Mouse (Mus musculus): Measurements from ENCODE around the gene Psg18. TPM values are rescaled to one million over a fixed set of nuclear protein-coding genes. Genes with fewer than 3 reads are reported as not detected.
"Not testable (repeated sequence)": the region's sequence is repeated elsewhere in the genome, so short reads cannot be mapped to it uniquely, and the experiment has no call there.

Gene Psg18
- total RNA-seq (2015) = not detected in 2 replicates
- total RNA-seq (2017) = not detected in 2 replicates

- ATAC-seq (replicated peaks; ENCODE audit: poor library complexity) = not testable (repeated sequence)
Observed at GRCm38 (mm10) chr7:18354909-18355308, at the start of gene Psg18. Gene Psg18, minus strand, starts transcription at chr7:18355009.

- ATAC-seq (replicated peaks; ENCODE audit: poor library complexity) = no peak
Observed at GRCm38 (mm10) chr7:18403407-18403806, 48.6 kb upstream of the Psg18 start.

GRCm38 (mm10) chr7:18402527-18403237 is 47.9 kb upstream of the Psg18 start:
- ATAC-seq (replicated peaks; ENCODE audit: poor library complexity) = no peak

- ATAC-seq (replicated peaks; ENCODE audit: poor library complexity) = not testable (repeated sequence)
Observed at GRCm38 (mm10) chr7:18391483-18391882, 36.7 kb upstream of the Psg18 start.

- no peak for ATAC-seq (replicated peaks; ENCODE audit: poor library complexity)
Observed at GRCm38 (mm10) chr7:18378295-18378694, 23.5 kb upstream of the Psg18 start.

GRCm38 (mm10) chr7:18335411-18335810 is 19.4 kb downstream of the Psg18 start:
- ATAC-seq (replicated peaks; ENCODE audit: poor library complexity) = not testable (repeated sequence)

Other genes starting within 250 kb of the Psg18 start
- not detected in 2 replicates for gene Igfl3, start 178.5 kb downstream of the Psg18 start, total RNA-seq (2015)
- gene Igfl3, start 178.5 kb downstream of the Psg18 start, total RNA-seq (2017) = not detected in 2 replicates
- gene Mill1, start 109.7 kb downstream of the Psg18 start, total RNA-seq (2015) = not detected in 2 replicates
- not detected in 2 replicates for gene Mill1, start 109.7 kb downstream of the Psg18 start, total RNA-seq (2017)
- gene Psg28, start 77.0 kb upstream of the Psg18 start, total RNA-seq (2015) = not detected in 2 replicates
- gene Psg28, start 77.0 kb upstream of the Psg18 start, total RNA-seq (2017) = not detected in 2 replicates
- not detected in 2 replicates for gene Psg26, start 129.2 kb upstream of the Psg18 start, total RNA-seq (2015)
- not detected in 2 replicates for gene Psg26, start 129.2 kb upstream of the Psg18 start, total RNA-seq (2017)
- not detected in 2 replicates for gene Psg25, start 177.3 kb upstream of the Psg18 start, total RNA-seq (2015)
- gene Psg25, start 177.3 kb upstream of the Psg18 start, total RNA-seq (2017) = not detected in 2 replicates
- not detected in 2 replicates for gene Psg27, start 212.3 kb upstream of the Psg18 start, total RNA-seq (2015)
- not detected in 2 replicates for gene Psg27, start 212.3 kb upstream of the Psg18 start, total RNA-seq (2017)

Measured in megakaryocyte progenitor cell, adult 5-6 weeks (primary cell).